Mouse (Mus musculus) 416B (cell line): ENCODE data around the gene Ftsj3.
A peak's percentile ranks its signal among the peaks of the same experiment; 100 is the strongest.

Source experiments
- DNase-seq: peaks from one replicate; pipeline ENCODE4 v3.0.0; 2011; ENCODE audit warnings: low read depth

The Ftsj3 gene

GRCm38 (mm10) chr11:106255685-106256451 is at the start of gene Ftsj3, which contains the start of gene Psmc5:
Gene Ftsj3 (minus strand): TSS chr11:106256079.
Gene Psmc5 (plus strand): TSS chr11:106256154.
- DNase-seq, result peak; percentile 96

GRCm38 (mm10) chr11:106305348-106306064 is 49.6 kb upstream of the Ftsj3 start:
- DNase-seq, result no peak

DNA sequence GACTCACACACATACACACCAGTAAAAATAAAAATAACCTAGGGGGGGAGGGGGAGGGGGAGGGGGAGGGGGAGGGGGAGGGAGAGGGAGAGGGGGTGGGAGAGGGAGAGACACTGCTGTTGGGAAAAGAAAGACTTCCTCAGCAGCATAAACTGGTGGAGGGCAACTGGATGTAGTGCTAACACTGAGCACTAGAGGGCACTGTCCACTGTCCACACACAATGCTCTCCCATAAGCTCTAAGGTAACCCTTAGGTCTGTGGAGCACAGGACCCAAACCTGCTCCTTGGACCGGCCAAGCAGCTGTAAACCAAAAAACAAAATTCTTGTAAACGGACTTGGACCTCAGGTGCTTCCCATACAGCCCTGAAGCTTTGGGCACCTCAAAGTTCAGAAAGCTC is 46.8 kb upstream of the Ftsj3 start:
- DNase-seq, result peak; percentile 76

- no peak for DNase-seq
Observed at GRCm38 (mm10) chr11:106301765-106302164, 45.9 kb upstream of the Ftsj3 start, which contains the start of gene Gh. Gene Gh (minus strand): TSS chr11:106301865.

DNA sequence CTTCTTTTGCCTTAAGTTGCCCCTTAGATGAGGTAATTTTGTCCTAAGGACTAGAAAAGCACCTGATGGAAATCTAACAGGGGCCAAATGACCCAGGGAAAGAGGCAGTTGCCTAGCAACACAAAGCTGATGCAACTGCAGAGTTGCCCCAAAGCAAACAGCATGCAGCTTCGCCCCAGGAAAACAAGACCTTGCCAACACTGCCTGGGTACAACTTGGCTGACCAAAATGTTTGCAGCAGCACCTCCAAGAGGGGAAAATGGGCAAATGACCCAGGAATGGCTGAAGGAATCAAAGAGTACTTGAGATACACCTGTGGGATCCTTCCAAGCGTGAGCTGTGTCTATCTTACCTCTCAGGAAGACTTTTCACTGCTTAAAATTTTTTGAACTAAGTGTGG is 36.0 kb upstream of the Ftsj3 start:
- no peak for DNase-seq

GRCm38 (mm10) chr11:106290376-106290775 is 34.5 kb upstream of the Ftsj3 start:
- no peak for DNase-seq

- peak; percentile 78 for DNase-seq
Observed at GRCm38 (mm10) chr11:106289369-106289768, 33.5 kb upstream of the Ftsj3 start.

DNA sequence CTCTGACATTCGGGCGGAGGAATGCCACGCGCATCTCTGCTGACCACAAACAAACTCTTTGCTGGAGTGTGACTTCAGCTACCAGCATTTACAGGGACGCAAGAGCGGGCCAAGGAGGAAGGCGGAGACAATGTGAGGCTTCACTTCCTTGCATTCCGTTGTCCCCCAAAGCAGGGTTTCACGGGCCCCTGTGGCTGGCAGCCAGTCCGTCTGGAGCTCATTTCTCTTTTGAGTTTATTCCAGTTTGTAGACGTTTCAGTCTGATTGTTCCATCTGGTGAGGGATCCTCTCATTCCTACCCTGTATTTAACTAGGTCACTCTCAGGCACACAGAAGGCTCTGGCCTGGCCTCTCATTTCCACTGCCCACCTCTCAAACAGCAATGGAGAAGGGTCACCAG is 31.1 kb upstream of the Ftsj3 start:
- no peak for DNase-seq

GRCm38 (mm10) chr11:106286206-106286605 is 30.3 kb upstream of the Ftsj3 start:
- no peak for DNase-seq

DNA sequence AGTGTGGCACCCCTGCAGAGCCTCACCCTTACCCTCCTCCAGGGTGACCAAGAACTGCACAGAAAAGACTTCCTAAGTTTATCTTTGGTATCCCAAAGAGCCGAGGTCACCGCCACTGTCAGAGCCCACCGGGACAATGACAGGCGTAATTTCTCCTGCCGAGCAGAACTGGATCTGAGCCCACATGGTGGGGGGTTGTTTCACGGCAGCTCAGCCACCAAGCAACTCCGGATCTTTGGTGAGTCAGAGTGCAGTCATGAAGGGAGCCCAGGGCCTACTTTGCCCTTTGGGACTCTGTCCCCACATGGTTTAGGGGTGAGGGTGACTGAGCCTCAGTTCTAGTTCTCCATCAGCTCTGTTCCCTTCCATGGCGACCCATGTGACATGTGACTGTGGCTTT is 28.2 kb upstream of the Ftsj3 start:
- peak; percentile 58 for DNase-seq

- no peak for DNase-seq
Observed at GRCm38 (mm10) chr11:106283371-106283770, 27.5 kb upstream of the Ftsj3 start.

- peak; percentile 70 for DNase-seq
Observed at GRCm38 (mm10) chr11:106282452-106282851, 26.6 kb upstream of the Ftsj3 start.

- DNase-seq, result peak; percentile 44
Observed at GRCm38 (mm10) chr11:106276454-106276853, 20.6 kb upstream of the Ftsj3 start, which contains the start of gene Tcam1. Gene Tcam1 (plus strand): TSS chr11:106276672.

- no peak for DNase-seq
Observed at GRCm38 (mm10) chr11:106274971-106275411, 19.1 kb upstream of the Ftsj3 start.

DNA sequence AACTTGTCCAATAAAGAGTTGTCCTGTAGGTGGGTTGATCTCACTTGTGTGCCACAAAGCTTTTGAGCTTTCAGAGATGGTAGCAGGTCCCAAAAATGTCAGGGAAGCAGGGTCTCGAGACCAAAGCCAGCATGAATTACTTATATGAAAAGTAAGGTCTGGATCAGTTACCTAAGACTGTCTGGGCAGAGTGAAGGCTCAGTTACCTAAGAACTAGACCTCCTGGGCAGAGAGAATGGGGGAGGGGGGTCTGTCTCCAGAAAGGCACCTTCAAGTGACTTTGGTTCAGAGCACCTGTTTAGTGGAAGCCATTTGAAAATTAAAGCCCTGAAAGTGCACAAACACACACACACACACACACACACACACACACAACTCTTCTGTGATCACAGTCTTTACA is 18.5 kb upstream of the Ftsj3 start:
- DNase-seq, result no peak

GRCm38 (mm10) chr11:106273811-106274210 is 17.9 kb upstream of the Ftsj3 start:
- DNase-seq, result no peak

DNA sequence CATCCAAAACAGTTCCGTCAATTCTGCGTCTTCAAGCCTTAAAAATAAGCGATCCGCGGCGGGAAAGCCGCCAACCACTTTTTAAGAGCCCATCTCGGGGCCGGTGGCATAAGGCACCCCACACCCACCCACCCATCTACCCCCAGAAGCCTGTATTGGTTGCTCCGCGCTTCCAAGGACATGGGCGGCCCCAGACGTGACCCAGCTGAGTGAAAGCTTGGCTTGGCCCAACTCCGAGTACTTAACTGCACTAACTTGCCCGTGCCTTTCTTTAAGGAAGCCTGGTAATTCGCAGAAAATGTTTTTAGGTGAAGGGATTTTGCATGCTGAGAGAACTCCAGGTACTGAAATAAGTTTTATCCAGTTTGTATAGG is 17.4 kb upstream of the Ftsj3 start:
- DNase-seq, result no peak

- DNase-seq, result peak; percentile 99
Observed at GRCm38 (mm10) chr11:106272644-106273310, 16.9 kb upstream of the Ftsj3 start, which contains the start of gene Smarcd2. Gene Smarcd2 (minus strand): TSS chr11:106272972.

DNA sequence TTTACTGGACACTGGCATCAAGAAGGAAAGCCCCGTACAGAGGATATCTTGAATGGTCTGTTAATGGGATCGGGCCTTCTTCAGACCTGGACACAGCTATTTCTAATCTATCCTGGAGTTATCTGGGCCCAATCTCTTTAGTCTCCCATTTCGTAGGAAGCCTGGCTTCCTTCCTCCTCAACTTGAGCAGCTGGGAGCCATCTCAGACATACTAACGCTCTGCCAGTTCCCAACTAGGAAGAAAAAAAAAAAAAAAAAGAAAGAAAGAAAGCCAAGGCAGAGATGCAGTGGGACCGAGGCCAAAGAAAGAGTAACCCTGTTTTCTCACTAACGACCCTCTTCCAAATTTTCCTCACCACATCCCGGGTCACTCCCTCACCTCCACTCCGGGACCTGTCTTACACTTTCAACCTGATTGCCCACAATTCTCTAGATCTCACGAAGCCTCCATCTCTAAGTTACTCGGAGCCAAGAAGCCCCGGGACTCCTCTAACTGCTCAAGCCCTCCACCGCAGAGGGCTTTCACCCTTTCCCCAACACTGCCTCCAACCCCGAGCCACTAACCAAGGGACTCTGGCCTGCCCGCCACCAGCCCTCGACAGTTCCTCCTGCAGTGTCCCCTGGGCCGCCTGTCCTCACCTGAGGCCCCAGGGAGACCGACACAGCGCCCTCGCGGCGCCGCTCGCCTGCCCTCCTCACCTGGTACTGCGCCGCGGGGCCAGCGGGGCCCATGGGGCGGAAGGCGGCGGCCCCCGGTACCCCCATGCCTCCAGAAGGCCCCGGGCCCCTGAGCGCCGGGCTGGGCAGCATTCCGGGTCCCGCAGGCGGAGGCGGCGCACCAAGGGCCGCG is 16.1 kb upstream of the Ftsj3 start:
- peak; percentile 40 for DNase-seq

DNA sequence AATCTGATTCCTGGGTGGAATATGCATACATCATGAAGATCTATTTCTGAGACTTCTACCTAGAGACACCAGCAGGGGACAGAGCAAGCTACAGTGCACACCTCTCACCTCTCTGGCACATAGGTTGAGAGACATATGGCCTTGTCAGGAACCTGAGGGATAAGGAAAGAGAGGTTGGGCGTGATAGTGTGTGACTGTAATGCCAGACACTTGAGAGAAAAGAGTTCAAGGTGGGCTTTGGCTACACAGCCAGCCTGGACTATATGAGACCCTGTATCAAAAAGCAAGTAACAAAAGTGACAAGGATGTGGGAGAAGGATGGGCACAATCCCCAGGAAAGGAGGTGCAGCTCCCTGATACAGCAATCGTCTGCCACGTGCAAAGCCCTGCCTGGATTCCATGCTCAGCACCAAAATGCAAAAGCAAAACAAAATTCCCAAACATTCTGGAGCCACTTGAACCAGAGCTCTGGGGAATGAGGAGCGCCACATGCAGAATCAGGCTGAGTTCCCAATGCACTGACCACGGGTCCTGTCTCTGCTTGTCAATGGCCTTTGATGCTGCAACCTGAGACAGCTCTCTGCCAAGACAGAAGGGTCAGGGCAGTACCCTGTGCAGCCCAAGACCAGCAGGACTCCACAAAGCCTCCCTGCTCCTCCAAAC is 15.4 kb upstream of the Ftsj3 start:
- peak; percentile 41 for DNase-seq

DNA sequence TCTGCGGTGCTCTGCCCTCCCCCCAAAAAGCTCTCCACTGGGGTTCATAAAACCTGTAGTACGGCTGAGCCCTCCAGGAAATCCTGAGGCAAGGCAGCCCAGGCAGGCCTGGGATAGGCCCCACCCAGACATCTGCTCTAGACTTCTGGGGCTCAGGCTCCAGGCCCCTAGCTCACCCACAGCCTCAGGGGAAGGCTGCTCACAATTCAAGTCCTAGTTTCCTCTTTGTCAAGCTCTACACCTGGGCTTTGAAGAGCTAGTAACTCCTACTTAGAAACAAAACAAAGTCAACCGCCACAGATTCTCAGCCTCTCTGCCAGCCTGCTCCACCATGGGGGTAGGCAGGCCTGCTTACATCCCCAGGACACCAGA is 13.2 kb upstream of the Ftsj3 start:
- peak; percentile 53 for DNase-seq
